Mouse (Mus musculus): ENCODE results near the gene Cd79a. TPM values are rescaled to one million over a fixed set of nuclear protein-coding genes. Genes with fewer than 3 reads are reported as not detected.
"Not testable (repeated sequence)": the region's sequence is repeated elsewhere in the genome, so short reads cannot be mapped to it uniquely, and the experiment has no call there.

The Cd79a gene
- total RNA-seq, 2 experiments from 2014 or later: 1.7 to 2.5 TPM

DNA sequence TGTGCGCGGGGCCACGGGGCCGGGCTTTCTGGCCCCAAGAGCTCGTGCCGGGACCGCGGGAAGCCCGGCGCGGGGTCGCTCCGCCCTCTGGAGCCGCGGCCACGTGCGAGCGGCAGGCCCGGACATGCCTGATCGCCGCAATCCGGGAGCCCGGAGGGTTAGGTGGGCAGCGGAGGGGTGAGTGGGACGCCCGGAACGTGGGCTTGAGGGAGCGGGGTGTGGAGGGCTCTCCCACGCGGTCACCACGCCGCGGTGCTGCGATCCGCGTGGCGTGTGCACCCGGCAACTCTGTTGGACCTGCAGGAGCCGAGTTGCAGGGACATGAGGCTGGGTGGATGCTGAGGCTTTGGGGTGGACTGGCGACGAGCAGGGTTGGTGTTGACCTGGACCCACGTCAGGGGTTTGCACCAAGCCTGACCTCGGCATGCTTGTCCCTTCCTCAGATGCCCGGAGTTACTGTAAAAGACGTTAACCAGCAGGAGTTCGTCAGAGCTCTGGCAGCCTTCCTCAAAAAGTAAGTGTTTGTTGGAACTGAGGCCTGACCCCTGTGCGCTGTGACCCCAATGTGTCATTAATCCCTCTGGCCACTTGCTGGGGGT is 12.4 kb upstream of the Cd79a start:
- intact Hi-C loops (cut with DNase I): loop anchor here (1.0 to 10.0 kb wide), 4 partner anchors 20 to 800 kb away; partner anchors contain the start of genes Gsk3a and Zfp180
- DNase-seq: no peak

DNA sequence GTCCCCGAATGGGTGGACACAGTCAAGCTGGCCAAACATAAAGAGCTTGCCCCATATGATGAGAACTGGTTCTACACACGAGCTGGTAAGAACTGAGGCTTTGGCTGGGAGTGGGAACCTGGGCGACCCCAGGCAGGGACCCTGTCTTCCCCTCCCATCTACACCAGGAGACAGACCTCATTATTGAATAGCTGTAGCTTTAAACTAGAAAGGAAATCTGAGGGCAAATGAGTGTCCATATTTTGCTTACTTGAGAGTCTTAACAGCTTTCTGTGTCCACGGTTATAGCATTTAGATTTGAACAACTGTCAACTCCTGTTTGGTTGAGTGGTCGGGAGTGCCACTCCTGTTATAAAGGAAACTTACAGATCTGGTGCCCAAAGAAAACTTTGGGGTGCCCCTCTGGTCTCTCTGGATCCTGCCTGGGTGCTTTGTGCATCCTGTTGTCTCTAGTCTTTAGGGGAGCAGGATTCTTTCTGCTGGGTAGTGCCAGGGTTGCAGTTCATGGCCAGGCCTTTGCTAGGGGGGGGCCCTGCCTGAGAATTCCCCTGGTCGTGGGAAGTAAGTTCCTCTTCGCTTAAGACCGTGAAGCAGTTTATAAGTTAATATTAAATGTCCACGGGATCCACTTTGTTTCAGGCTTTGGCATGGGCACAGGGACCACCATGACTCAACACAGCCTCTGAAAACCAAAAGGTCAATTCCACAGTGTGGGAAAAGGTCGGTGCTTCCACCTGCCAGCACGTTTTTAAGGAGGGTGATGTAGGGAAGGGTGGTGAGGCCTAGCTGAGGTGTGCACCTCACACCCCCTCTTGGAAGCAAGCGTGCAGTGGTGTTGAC is 11.5 kb upstream of the Cd79a start:
- no peak for DNase-seq
- intact Hi-C loops (cut with DNase I): loop anchor here (10.0 kb wide), 2 partner anchors 349 to 801 kb away; partner anchors contain the start of genes Gsk3a and Zfp180

DNA sequence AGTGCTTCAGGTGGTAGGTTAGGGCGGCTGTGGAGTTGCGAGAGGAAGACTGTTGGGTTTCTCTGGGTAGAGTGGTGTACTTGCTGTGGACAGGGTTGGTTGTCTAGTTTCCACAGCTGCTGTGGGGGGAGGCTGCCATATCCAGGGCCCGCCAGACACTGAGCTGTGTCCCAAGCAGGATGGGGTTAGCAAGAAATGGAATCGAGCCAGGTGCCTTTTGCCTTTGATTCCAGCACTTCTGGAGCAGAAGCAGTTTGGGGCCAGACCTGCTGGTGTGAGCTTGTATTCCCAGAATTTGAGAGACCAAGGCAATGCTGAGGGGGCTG is 10.9 kb upstream of the Cd79a start:
- no peak for DNase-seq
- intact Hi-C loops (cut with DNase I): loop anchor here (10.0 kb wide), 2 partner anchors 349 to 801 kb away; partner anchors contain the start of genes Gsk3a and Zfp180

DNA sequence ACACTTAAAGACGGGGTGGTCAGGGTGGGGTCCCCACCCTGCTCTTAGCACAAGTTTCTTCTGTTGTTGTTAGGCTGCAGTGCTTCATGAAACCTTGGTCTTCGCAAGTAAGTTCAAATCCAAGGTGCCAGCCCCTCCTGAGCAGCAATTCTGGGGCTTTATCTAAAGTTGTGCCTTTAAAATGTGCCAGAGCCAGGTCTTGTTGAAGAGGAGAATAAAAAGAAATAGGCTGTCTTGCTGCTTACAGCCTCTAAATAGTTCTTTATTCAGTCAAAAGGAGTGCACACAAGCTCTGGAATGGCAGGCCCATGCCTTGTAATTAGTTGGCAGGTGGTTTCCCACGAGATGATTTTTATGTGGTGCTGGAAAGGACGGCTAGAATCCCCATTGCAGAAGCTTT is 10.1 kb upstream of the Cd79a start:
- DNase-seq: no peak
- intact Hi-C loops (cut with DNase I): loop anchor here (10.0 kb wide), 2 partner anchors 348 to 802 kb away; partner anchors contain the start of genes Gsk3a and Zfp180

DNA sequence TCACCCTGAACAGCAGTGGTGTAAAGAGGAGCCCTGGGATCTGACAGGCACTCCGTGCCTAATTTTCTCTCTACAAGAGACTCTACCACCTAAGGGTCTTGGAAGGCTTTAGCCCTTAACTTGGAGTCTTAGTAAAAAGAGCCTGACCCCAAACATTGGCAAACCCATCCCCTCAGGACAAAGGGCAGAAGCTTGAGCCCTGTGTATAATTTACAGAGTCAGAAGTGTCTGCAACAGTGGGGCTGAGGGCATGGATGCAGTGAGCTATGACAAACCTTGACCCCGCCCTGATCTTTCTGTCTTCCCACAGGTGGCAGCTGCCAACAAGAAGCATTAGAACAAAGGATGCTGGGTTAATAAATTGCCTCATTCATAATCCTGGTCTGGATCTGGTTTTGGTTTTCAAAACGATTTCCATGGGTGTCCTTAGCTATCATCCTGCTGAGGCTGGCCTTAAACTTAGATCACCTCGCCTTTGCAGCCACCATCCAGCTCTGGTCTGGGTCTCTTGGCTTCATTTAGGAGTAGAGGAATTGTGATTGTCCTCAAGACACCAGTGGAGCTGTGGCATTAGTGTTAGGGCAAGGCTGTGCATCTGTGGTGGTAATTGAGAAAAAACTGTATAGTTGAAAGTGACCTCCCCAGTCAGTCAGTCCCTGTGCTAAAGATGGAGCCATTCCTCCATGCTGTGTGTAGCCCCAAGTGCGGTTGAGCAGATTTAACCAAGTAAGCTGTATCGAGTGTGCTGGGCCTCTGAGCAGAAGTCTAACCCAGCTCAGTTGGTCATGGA is 7.6 kb upstream of the Cd79a start:
- intact Hi-C loops (cut with DNase I): loop anchor here (1.0 to 10.0 kb wide), 5 partner anchors 15 to 805 kb away; partner anchors contain the start of genes Gsk3a and Zfp180
- DNase-seq: no peak

DNA sequence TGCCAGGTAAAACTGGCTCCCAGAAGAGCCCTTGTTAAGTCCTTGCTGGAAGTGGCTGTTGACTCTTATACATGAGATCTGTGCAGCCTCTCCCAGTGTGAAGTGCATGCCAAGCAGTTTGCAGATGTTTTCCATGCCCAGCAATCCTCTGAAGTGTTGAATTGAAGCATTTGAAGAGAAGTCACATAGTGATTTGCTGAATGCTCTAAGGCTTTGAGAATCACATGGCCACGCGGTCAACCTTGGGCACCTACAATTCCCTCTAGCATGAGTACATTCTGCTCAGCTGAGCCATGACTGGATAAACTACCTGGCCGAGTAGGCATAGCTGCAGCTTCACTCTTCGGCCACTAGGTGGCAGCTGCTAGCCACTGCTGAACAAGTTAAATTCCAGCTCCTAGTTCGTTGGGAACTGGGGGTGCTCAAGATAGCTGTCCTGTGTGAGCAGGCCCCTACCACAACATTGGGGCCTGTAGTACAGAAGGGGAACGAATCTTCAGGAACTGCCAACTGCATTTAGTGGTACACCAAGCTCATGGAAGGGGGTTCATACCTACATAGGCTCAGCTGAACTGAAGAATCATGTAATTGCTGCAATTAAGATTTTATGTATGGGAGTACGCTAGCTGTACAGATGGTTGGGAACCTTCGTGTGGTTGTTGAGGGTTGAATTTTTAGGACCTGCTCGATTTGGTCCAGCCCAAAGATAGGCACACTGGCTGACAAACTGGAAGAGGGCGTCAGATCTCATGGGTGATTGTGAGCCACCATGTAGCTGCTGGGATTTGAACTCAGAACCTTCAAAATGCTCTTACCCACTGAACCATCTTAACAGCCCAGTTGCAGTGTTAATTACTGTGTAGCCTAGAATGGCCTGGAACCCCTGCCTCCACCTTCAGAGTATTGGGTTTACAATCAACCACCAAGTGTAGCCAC is 6.6 kb upstream of the Cd79a start:
- intact Hi-C loops (cut with DNase I): loop anchor here (1.0 to 2.0 kb wide), 3 partner anchors 14 to 75 kb away; no protein-coding TSS in a partner anchor
- peak; percentile 72 to 75 for DNase-seq

DNA sequence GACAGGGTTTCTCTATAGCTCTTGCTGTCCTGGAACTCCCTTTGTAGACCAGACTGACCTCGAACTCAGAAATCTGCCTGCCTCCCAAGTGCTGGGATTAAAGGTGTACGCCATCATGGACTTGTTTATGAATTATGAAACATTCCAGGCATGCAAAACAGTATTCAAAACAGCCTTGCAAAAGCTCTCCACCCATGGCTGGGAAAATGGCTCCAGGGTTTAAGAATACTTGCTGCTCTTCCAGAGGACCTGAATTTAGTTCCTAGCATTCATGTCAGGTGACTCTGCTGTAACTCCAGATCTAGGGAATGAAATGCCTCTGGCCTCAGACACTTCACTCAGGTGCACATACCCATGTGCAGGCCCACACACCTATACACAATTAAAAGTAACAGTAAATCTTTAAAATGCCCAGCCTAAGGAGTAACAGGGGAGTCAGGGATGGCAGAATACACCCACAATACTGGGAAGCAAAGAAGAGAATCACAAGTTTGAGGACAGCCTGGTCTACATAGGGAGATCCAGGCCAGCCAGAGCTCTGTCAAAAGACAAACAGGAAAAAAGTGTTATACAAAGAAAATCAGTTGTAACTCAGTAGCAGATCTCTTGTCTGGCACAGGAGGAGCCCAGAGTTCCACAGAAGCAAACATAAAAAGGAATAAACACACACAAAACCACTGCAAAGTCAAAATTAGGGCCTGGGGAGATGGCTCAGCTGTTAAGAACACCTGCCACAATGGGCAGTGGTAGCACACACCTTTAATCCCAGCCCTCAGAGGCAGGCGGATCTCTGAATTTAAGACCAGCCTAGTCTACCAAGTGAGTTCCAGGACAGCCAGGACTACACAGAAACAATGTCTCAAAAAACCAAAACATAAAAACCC is 5.7 kb upstream of the Cd79a start:
- intact Hi-C loops (cut with DNase I): loop anchor here (2.0 kb wide), 1 partner anchor 13 kb away; no protein-coding TSS in a partner anchor
- no peak for DNase-seq

DNA sequence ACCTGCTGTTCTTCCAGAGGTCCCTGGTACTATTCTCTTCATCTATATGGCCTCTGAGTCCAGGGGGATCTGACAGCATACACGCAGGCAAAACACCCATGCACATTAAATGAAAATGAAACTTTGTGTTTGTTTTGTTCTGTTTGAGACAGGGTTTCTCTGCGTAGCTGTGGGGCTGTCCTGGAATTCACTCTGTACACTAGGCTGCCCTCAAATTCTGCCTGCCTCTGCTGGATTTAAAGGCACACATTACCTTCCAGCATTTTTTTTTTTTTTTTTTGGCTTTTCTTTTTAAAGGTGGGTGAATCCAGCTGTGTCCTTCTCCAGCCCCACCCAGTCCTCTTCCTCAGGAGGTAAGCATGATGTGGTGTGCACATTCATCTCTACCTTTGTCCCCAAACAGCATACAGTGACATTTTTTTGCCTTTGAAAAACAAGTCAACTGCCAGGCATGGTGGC is 5.0 kb upstream of the Cd79a start:
- intact Hi-C loops (cut with DNase I): no loop called here
- DNase-seq: no peak

DNA sequence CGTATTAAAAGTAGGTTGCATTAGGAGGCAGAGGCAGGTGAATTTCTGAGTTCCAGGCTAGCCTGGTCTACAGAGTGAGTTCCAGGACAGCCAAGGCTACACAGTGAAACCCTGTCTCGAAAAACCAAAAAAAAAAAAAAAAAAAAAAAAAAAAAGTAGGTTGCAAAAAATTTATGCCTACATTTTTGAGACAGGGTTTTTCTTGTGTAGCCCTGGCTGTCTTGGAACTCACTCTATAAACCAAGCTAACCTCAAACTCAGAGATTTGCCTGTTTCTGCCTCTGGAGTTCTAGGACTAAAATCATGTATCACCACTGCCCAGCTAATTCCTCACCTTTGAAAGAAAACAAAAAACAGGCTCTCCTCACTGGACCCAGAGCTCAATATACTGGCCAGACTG is 1.4 kb upstream of the Cd79a start:
- intact Hi-C loops (cut with DNase I); DNase-seq: not testable (repeated sequence)

DNA sequence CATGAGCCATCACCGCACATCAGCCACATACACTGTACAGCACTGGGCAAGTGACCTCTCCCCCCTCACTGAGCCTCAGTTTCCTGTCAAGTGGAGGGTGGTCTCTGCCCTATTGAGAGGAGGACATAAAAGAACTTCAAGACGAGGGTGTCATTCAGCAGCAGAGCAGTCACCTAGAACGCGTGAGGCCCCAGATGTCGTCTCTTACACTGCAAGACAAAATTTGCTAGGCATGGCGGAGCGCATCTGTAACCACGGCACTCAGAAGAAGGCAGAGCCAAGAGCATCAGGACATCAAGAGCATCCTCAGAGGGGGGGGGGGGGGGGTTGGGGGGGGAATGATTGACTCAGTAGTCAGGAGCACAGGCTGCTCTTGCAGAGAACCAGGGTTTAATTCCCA is 912 bp upstream of the Cd79a start:
- intact Hi-C loops (cut with DNase I): no loop called here
- no peak for DNase-seq

DNA sequence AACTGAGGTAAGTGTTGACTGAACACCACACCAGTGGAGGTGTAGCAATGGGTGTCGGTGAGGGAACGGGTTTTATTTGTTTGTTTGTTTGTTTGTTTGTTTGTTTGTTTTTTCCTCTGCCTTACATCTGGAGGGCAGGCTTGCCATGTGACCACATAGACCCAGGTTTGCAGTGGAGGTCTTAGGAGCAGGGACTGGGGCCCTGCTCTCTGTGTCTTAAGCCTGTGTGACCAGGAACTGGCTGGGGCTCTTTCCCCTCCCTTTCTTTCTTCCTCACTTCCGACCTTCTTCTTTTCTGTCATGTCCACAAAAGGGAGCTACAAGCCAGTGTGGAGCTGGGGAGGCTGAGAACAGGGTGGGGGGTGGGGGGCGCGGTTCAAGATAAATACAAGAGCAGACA is 778 bp downstream of the Cd79a start:
- intact Hi-C loops (cut with DNase I): no loop called here
- no peak for DNase-seq

DNA sequence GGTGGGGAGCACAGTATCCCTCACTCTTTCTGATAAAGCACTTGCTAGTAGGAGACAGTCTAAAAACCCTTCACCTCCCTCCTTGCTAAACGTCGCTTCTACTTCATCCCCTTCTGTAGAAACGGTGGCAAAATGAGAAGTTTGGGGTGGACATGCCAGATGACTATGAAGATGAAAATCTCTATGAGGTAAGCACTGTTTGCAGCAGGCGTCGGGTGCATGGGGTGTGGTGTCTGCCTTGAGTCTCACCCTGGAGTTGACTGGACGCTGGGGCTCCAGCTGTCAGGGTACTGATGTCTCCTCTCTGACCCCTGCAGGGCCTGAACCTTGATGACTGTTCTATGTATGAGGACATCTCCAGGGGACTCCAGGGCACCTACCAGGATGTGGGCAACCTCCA is 3.9 kb downstream of the Cd79a start:
- no peak for DNase-seq
- intact Hi-C loops (cut with DNase I): loop anchor here (5.0 kb wide), 1 partner anchor 171 kb away; the partner anchor contains the start of genes Grik5 and Zfp574

DNA sequence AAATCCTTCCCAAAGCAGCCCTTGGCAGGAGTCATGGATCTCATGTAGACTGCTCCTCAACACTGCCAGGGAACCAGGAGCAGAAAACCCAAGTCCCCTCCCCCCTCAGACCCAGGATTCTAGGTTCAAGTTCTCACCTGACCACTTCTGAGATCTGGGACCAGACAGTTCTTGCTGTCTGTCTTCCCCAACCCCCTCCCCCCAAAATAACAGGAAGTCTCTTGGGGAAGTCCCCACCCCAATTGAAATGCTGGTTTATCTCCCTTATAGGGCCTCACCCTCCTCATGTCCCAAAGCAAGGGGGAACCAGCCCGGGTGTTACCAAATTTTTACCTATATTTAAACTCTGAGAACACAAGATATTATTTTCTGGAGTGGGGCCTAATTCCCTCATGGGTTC is 4.7 kb downstream of the Cd79a start:
- intact Hi-C loops (cut with DNase I): loop anchor here (5.0 kb wide), 1 partner anchor 170 kb away; the partner anchor contains the start of genes Grik5 and Zfp574
- no peak for DNase-seq

DNA sequence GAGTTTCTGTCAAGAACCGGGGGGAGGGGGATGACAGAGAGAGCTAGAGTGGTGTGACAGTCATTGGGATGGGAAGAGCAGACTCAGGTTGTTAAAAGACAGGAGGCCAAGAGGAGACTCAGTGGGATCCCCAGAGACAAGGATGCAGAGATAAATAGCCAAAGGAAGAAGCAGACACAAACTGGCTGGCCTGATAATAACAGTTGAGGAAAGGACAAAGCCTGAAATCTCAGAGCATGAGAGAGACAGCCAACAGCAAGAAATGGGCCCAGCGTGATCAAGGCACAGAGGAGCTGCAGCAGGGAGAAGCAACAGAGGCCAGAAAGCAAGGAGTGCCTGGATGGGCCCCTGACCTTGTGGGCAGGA is 5.1 kb downstream of the Cd79a start:
- intact Hi-C loops (cut with DNase I): loop anchor here (5.0 kb wide), 1 partner anchor 170 kb away; the partner anchor contains the start of genes Grik5 and Zfp574
- peak in 1 of 2 experiments; percentile 25 for DNase-seq

DNA sequence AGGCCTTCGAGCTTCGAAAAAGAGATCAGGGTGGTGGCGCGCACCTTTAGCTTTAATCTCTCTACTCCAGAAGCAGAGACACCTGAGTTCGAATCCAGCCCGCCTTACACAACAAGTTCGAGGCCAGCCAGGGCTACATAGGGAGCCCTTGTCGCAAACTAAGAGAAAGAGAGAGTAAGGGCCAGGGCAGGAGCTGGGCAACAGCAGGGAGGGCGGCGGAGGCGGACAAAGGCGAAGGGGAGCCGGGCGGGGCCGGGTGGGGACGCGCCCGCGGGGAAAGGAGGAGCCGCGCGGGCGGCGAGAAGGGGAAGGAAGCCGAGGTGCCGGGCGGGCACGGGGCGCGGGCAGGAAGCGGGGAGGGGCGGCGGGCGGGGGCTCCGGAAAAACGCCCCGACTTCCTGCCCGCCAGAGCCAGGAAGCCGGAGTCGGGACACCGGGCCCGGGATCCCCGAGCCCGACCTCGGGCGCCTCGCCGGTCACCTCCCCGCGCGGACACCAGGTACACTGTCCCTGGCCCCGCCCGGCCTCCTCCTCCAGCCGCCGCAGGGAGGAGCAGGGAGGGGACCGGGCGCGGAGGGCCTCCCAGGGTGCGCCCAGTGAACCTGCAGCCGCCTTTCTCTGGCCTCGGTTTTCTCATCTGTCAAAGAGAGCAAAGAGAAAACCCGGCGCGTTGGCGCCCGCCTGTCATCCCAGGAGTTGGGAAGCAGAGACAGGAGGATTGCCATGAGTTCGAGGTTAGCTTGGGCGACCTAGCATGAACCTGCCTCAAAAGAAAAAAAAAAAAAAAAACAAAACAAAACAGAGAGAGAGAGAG is 5.7 kb downstream of the Cd79a start, which contains the start of gene Arhgef1:
Arhgef1 (plus strand) TSS at position 283 of the 814 bp plus-strand sequence.
- peak; percentile 71 to 81 for DNase-seq
- intact Hi-C loops (cut with DNase I): loop anchor here (5.0 kb wide), 1 partner anchor 169 kb away; the partner anchor contains the start of genes Grik5 and Zfp574

DNA sequence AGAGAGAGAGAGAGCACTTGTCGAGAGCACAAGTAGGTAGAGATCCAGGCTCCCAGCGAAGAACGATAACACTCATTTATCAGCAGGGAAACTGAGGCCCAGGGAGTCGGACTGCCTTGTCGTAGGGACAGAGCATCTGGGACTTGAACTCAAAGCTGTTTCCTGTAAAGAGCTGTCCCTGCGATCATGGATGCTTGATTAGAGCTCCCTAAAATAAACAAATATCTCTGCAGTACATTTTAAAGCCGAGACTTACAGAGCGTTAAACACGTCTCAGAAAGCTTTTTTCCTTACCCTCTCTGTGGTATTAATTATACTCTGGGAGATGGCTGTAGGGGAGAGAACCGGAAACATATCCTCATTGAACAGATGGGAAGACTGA is 6.3 kb downstream of the Cd79a start:
- intact Hi-C loops (cut with DNase I): loop anchor here (5.0 kb wide), 1 partner anchor 169 kb away; the partner anchor contains the start of genes Grik5 and Zfp574
- DNase-seq: no peak

DNA sequence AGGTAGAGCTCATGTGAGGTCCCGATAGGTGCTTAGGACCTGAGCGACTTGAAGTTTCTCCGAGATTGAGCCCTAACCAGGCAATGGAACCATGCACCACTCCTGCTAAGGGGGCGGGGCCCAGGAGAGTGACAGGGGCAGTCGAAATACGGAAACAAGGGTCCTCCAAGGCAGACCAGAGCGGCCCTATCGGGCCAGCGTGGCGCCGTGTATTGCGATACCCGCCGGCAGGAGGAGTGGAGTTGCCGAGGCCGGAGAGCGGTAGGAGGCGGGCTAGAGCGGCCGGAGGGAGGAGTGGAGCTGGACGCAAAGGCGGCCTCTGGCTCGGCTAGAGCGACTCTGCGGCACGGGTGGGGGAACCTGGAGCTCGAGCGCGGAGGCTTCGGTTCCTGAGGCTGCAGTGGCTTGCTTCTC is 6.9 kb downstream of the Cd79a start:
- DNase-seq: peak; percentile 92 to 95
- intact Hi-C loops (cut with DNase I): loop anchor here (1.0 to 5.0 kb wide), 3 partner anchors 13 to 168 kb away; partner anchors contain the start of genes Grik5, Rps19 and Zfp574
